Mouse (Mus musculus) lung, adult 18-20 months (tissue): ENCODE data around the gene Dohh.

Experiments
- DNase-seq, 2 experiments: peaks; one replicate each; pipeline ENCODE4 v3.0.0; 2022; ENCODE audit warnings: mixed read lengths in 2 of 2

Dohh gene

DNA sequence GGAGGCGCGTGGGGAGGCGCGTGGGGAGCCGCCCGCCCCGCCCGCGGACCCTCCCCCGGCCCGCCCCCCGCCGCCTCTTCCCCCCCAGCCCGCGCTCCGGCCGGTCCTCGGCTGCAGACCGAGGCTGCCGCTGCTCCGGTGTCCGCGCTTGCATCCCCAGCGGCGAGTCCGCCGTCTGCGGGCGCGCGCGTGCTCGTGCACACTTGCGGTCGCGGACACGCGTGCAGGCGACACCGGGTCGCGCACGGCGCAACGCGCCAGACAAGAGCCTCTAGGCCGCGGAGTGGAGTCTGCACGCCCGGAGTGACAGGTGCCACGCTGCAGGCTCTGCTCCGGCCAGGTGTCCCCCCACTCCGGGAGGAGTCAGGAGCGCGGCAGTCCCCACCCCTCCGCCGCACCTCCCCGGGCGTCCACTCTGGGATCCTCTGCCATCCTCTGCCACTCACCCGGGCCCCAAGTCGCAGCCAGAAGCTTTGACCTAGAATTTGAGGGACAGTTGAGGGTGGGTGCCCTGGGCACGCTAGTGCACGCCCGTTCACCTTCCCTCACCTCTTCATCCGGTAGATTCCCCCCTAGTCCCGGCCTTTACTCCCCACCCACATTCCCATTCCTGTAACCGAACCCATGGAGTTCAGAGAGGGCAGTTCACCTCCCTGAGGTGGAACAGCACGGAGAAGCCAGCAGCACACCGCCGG, 46.8 kb downstream of the Dohh start:
- peak in 1 of 2 experiments; percentile 53 for DNase-seq

DNA sequence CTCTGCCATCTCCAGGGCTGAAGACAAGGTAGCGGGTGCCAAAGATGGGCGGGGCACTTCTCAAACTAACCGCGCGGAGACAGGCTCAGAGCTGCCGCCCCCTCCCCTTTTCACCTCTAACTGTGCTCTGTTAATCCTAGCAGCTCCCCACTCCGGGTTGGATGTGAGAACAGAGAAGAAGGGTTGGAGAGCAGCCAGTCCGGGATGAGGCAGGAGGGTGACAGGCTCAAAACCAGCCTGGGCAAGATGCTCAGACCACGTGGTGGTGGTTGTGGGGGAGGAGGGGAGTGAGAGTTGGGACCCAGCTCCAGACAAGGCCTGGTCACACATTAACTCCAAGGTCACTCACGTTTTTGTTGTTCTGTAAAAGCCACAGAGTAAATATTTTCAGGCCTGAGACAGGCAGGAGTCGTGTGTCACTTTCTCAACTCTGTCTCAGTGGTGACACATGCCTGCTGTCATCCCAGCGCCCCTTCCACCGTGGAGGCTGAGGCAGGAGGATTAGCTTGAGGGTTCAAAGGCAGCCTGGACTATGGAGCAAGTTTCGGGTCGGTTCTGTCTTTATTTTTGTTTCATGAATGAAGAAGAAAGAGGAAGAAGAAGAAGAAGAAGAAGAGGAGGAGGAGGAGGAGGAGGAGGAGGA, 47.4 kb downstream of the Dohh start:
- DNase-seq: peak in 1 of 2 experiments; percentile 31

- DNase-seq: no peak
Measured at GRCm38 (mm10) chr10:81432169-81432867, 48.1 kb downstream of the Dohh start.

- DNase-seq: peak; percentile 96 to 97
Measured at GRCm38 (mm10) chr10:81432868-81433262, 48.6 kb downstream of the Dohh start.

- peak; percentile 80 to 81 for DNase-seq
Measured at GRCm38 (mm10) chr10:81433541-81434289, 49.5 kb downstream of the Dohh start.

- DNase-seq: peak in 1 of 2 experiments; percentile 21
Measured at GRCm38 (mm10) chr10:81434361-81435263, 50.4 kb downstream of the Dohh start.

DNA sequence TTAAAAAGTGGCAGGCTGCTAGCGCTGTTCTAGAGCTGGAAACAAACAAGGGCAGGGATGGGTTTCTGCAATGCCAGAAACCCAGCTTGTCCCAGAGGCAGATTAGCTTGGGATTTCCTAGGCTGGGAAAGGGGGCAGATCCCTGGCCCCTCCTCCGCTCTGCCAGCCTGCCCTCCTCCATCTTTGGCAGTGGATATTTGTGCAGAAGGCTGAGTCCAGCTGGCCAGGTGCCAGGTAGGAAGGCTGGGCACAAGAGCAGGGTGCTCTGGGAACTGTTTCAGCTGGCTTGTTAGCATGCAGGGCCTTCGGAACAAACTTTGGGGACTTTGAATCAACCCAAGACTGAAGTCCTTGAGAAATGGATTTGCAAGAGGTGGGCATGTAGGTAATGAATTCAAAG, 51.2 kb downstream of the Dohh start:
- peak; percentile 83 to 87 for DNase-seq
